Mouse (Mus musculus) myocyte (in vitro differentiated cells): ENCODE measurements at regions not wholly inside any gene's neighbourhood (a gene's known extent, or its start where the extent isn't known, plus 50 kb on each side); places are given as distances from the start of the nearest gene placed in this dataset.

ENCODE experiments used
- H3K27me3 ChIP-seq: one replicate; pipeline ENCODE4 v1.6.1; 2011; ENCODE audit not compliant: control insufficient read depth, insufficient read depth, insufficient read length
- H3K36me3 ChIP-seq: one replicate; pipeline ENCODE4 v1.6.1; 2011; ENCODE audit not compliant: control insufficient read depth, insufficient read depth
- H3K4me2 ChIP-seq: one replicate; pipeline ENCODE4 v1.6.1; 2011; ENCODE audit warnings: low read depth, control low read depth
- H3K4me3 ChIP-seq: one replicate; pipeline ENCODE4 v1.5.1; 2011; ENCODE audit warnings: mild to moderate bottlenecking, control low read depth, moderate library complexity
- H3K79me2 ChIP-seq: one replicate; pipeline ENCODE4 v1.6.1; 2011; ENCODE audit not compliant: control insufficient read depth, insufficient read depth
- H3ac ChIP-seq: one replicate; pipeline ENCODE4 v1.6.1; 2011; ENCODE audit not compliant: control insufficient read depth, insufficient read length
- CEBPB ChIP-seq: IDR thresholded peaks from 2 replicates; pipeline ENCODE4 v1.6.1; 2011; ENCODE audit warnings: mild to moderate bottlenecking, moderate library complexity; ENCODE audit not compliant: poor library complexity, insufficient read depth, severe bottlenecking
- E2F4 ChIP-seq: IDR thresholded peaks from one replicate; pipeline ENCODE4 v1.6.1; 2011; ENCODE audit warnings: mild to moderate bottlenecking, control low read depth, moderate library complexity; ENCODE audit not compliant: insufficient read depth
- MAX ChIP-seq: IDR thresholded peaks from one replicate; pipeline ENCODE4 v1.6.1; 2011; ENCODE audit warnings: low read depth, mild to moderate bottlenecking, control low read depth
- MYOD1 ChIP-seq, 3 experiments: IDR thresholded peaks; one replicate each; pipeline ENCODE4 v1.6.1; 2011; ENCODE audit warnings: control low read depth in 2 of 3, low read depth in 2 of 3, mild to moderate bottlenecking in 2 of 3, moderate library complexity in 1 of 3; ENCODE audit not compliant: insufficient read length in 2 of 3, control insufficient read depth in 1 of 3
- MYOG ChIP-seq, 3 experiments: IDR thresholded peaks; one replicate each; pipeline ENCODE4 v1.6.1; 2011; ENCODE audit warnings: control low read depth in 2 of 3, low read depth in 2 of 3, mild to moderate bottlenecking in 2 of 3; ENCODE audit not compliant: insufficient read length in 2 of 3, control insufficient read depth in 1 of 3, insufficient read depth in 1 of 3
- POLR2A ChIP-seq: IDR thresholded peaks from one replicate; pipeline ENCODE4 v1.6.1; 2011; ENCODE audit warnings: low read depth, mild to moderate bottlenecking, control low read depth, moderate library complexity; ENCODE audit not compliant: insufficient read length
- POLR2AphosphoS2 ChIP-seq: IDR thresholded peaks from one replicate; pipeline ENCODE4 v1.6.1; 2011; ENCODE audit warnings: low read depth, control low read depth; ENCODE audit not compliant: insufficient read length
- REST ChIP-seq: IDR thresholded peaks from one replicate; pipeline ENCODE4 v1.6.1; 2011; ENCODE audit warnings: mild to moderate bottlenecking, control low read depth, moderate library complexity; ENCODE audit not compliant: insufficient read depth, insufficient read length
- SRF ChIP-seq: IDR thresholded peaks from one replicate; pipeline ENCODE4 v1.6.1; 2011; ENCODE audit warnings: low read depth; ENCODE audit not compliant: control insufficient read depth, insufficient read length
- TCF12 ChIP-seq: IDR thresholded peaks from one replicate; pipeline ENCODE4 v1.6.1; 2011; ENCODE audit warnings: mild to moderate bottlenecking, control low read depth; ENCODE audit not compliant: poor library complexity, insufficient read depth, severe bottlenecking
- TCF3 ChIP-seq: IDR thresholded peaks from one replicate; pipeline ENCODE4 v1.6.1; 2011; ENCODE audit warnings: low read depth, control low read depth; ENCODE audit not compliant: insufficient read length
- USF1 ChIP-seq: IDR thresholded peaks from one replicate; pipeline ENCODE4 v1.6.1; 2011; ENCODE audit warnings: low read depth, mild to moderate bottlenecking, control low read depth, moderate library complexity

- TF ChIP-seq MYOD1 (IDR thresholded peaks at IDR 0.05; ENCODE audit: control insufficient read depth in 1 of 3, insufficient read length in 2 of 3, low read depth in 2 of 3), result no peak
- TF ChIP-seq REST, result no peak
- TF ChIP-seq USF1, result no peak
- no peak for TF ChIP-seq TCF12
- TF ChIP-seq SRF, result no peak
- no peak for TF ChIP-seq CEBPB
- TF ChIP-seq MYOG (IDR thresholded peaks at IDR 0.05; ENCODE audit: control insufficient read depth in 1 of 3, insufficient read depth in 1 of 3, insufficient read length in 2 of 3, low read depth in 2 of 3), result no peak
- TF ChIP-seq POLR2AphosphoS2, result no peak
- no peak for TF ChIP-seq TCF3
- Histone ChIP-seq H3ac (no peak overlapping the region), H3K79me2 (no peaks in the 10 kb centered on the region), H3K4me3 (no peak overlapping the region), H3K27me3 (no peaks in the 10 kb centered on the region), H3K36me3 (no peaks in the 10 kb centered on the region), H3K4me2 (no peak overlapping the region)
These were observed 98.6 kb downstream of the Spata18 start for GRCm38 (mm10) chr5:73749791-73750190.

GRCm38 (mm10) chr5:73752225-73752644 lies 101.1 kb downstream of the Spata18 start:
- no peak for TF ChIP-seq POLR2AphosphoS2
- TF ChIP-seq POLR2A, result no peak
- TF ChIP-seq MYOG (IDR thresholded peaks at IDR 0.05; ENCODE audit: control insufficient read depth in 1 of 3, insufficient read depth in 1 of 3, insufficient read length in 2 of 3, low read depth in 2 of 3), result no peak
- TF ChIP-seq E2F4, result no peak
- TF ChIP-seq MYOD1 (IDR thresholded peaks at IDR 0.05; ENCODE audit: control insufficient read depth in 1 of 3, insufficient read length in 2 of 3, low read depth in 2 of 3), result no peak
- no peak for TF ChIP-seq USF1
- TF ChIP-seq TCF3, result no peak
- no peak for TF ChIP-seq MAX
- no peak for TF ChIP-seq REST
- no peak for TF ChIP-seq CEBPB
- no peak for TF ChIP-seq SRF
- no peak for TF ChIP-seq TCF12
- Histone ChIP-seq H3K4me2 (no peak overlapping the region), H3K36me3 (no peaks in the 10 kb centered on the region), H3K4me3 (no peak overlapping the region), H3ac (no peak overlapping the region), H3K79me2 (no peaks in the 10 kb centered on the region), H3K27me3 (no peaks in the 10 kb centered on the region)

GRCm38 (mm10) chr5:73753827-73754226 lies 102.6 kb downstream of the Spata18 start:
- Histone ChIP-seq H3ac (no peak overlapping the region), H3K27me3 (no peaks in the 10 kb centered on the region), H3K36me3 (no peaks in the 10 kb centered on the region), H3K4me3 (no peak overlapping the region), H3K4me2 (no peak overlapping the region), H3K79me2 (no peaks in the 10 kb centered on the region)
- TF ChIP-seq POLR2AphosphoS2 (no peak), CEBPB (no peak), TCF12 (no peak)

- no peaks in the 10 kb centered on the region for H3K27me3 ChIP-seq
- H3K36me3 ChIP-seq, result no peaks in the 10 kb centered on the region
- H3K4me3 ChIP-seq, result no peak overlapping the region
- no peaks in the 10 kb centered on the region for H3K79me2 ChIP-seq
- TF ChIP-seq POLR2A (no peak), TCF12 (no peak), MAX (no peak), CEBPB (no peak), E2F4 (no peak), REST (no peak), MYOG (IDR thresholded peaks at IDR 0.05; ENCODE audit: control insufficient read depth in 1 of 3, insufficient read depth in 1 of 3, insufficient read length in 2 of 3, low read depth in 2 of 3) (no peak), POLR2AphosphoS2 (no peak), USF1 (no peak)
- H3ac ChIP-seq, result no peak overlapping the region
- no peak overlapping the region for H3K4me2 ChIP-seq
These were observed 107.4 kb downstream of the Spata18 start for GRCm38 (mm10) chr5:73758534-73758933.

- no peak overlapping the region for H3K4me3 ChIP-seq
- TF ChIP-seq POLR2A (no peak), MYOD1 (IDR thresholded peaks at IDR 0.05; ENCODE audit: control insufficient read depth in 1 of 3, insufficient read length in 2 of 3, low read depth in 2 of 3) (no peak)
- no peak overlapping the region for H3ac ChIP-seq
- no peaks in the 10 kb centered on the region for H3K79me2 ChIP-seq
- no peaks in the 10 kb centered on the region for H3K36me3 ChIP-seq
- H3K4me2 ChIP-seq, result no peak overlapping the region
- H3K27me3 ChIP-seq, result no peaks in the 10 kb centered on the region
These were observed 110.1 kb downstream of the Spata18 start for GRCm38 (mm10) chr5:73761236-73761635.
